Mouse (Mus musculus): ENCODE data around the gene Pycard.

DNA sequence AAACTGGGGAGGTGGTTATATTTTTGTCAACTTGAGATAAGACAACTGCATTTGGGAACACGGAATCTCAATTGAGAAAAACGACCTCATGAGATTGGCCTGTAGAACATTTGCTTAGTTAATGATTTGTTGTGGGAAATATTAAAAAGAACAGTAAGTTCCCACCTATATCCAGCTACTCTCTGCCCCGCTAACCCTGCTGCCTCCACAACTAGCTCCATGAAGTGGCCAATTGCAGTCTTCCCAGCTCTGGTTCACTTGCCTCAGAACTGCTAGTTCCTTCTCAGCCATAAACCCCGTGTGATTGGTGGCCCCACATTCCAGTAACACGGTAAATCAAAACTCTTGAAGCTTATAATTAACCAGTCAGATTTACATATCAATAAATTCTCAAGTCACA, 34.3 kb downstream of the Pycard start:
- no peak for TF ChIP-seq GATA1 (IDR thresholded peaks at IDR 0.05; ENCODE audit: borderline replicate concordance, low read length)
- no peak for TF ChIP-seq FLI1 (IDR thresholded peaks at IDR 0.05; ENCODE audit: low read length)
